Mouse (Mus musculus): ENCODE data around the gene Elmod3.
"Not testable (repeated sequence)": the region's sequence is repeated elsewhere in the genome, so short reads cannot be mapped to it uniquely, and the experiment has no call there.

Gene Elmod3

GRCm38 (mm10) chr6:72537998-72538500 lies 60.2 kb downstream of the Elmod3 start:
- no peak for DNase-seq (ENCODE audit: extremely low spot score, low read depth, low spot score)

- DNase-seq (ENCODE audit: extremely low spot score, low read depth, low spot score): no peak
Observed at GRCm38 (mm10) chr6:72535165-72535564, 63.0 kb downstream of the Elmod3 start.

GRCm38 (mm10) chr6:72534035-72534809 lies 64.0 kb downstream of the Elmod3 start:
- DNase-seq (ENCODE audit: extremely low spot score, low read depth, low spot score): peak; percentile 79

GRCm38 (mm10) chr6:72533555-72533954 lies 64.7 kb downstream of the Elmod3 start:
- not testable (repeated sequence) for DNase-seq (ENCODE audit: extremely low spot score, low read depth, low spot score)

GRCm38 (mm10) chr6:72532580-72532979 lies 65.6 kb downstream of the Elmod3 start:
- DNase-seq (ENCODE audit: extremely low spot score, low read depth, low spot score): no peak

GRCm38 (mm10) chr6:72528410-72529151 lies 69.6 kb downstream of the Elmod3 start:
- no peak for DNase-seq (ENCODE audit: extremely low spot score, low read depth, low spot score)

- no peak for DNase-seq (ENCODE audit: extremely low spot score, low read depth, low spot score)
Observed at GRCm38 (mm10) chr6:72527070-72527469, 71.1 kb downstream of the Elmod3 start.

- DNase-seq (ENCODE audit: extremely low spot score, low read depth, low spot score): no peak
Observed at GRCm38 (mm10) chr6:72524160-72524559, 74.1 kb downstream of the Elmod3 start.

GRCm38 (mm10) chr6:72523222-72523621 lies 75.0 kb downstream of the Elmod3 start:
- no peak for DNase-seq (ENCODE audit: extremely low spot score, low read depth, low spot score)

- DNase-seq (ENCODE audit: extremely low spot score, low read depth, low spot score): no peak
Observed at GRCm38 (mm10) chr6:72522288-72522687, 75.9 kb downstream of the Elmod3 start.

- DNase-seq (ENCODE audit: extremely low spot score, low read depth, low spot score): no peak
Observed at GRCm38 (mm10) chr6:72521607-72522006, 76.6 kb downstream of the Elmod3 start, which contains the start of gene Sh2d6. Sh2d6 (minus strand) TSS chr6:72521707.

- DNase-seq (ENCODE audit: extremely low spot score, low read depth, low spot score): no peak
Observed at GRCm38 (mm10) chr6:72520904-72521303, 77.3 kb downstream of the Elmod3 start.

GRCm38 (mm10) chr6:72519892-72520663 lies 78.1 kb downstream of the Elmod3 start:
- DNase-seq (ENCODE audit: extremely low spot score, low read depth, low spot score): no peak

- no peak for DNase-seq (ENCODE audit: extremely low spot score, low read depth, low spot score)
Observed at GRCm38 (mm10) chr6:72519303-72519702, 78.9 kb downstream of the Elmod3 start.

- no peak for DNase-seq (ENCODE audit: extremely low spot score, low read depth, low spot score)
Observed at GRCm38 (mm10) chr6:72518842-72519241, 79.4 kb downstream of the Elmod3 start.

Data from hindlimb bud, embryonic 11.5 days (tissue).